Mouse (Mus musculus) ES-Bruce4 (cell line): ENCODE results near the gene Pex26.

ENCODE experiments used
- CTCF ChIP-seq: IDR thresholded peaks from one replicate; pipeline ENCODE4 v1.8.1; 2011; ENCODE audit warnings: low read depth, low read length
- EP300 ChIP-seq: IDR thresholded peaks from 2 replicates; pipeline ENCODE4 v1.6.1; 2011; ENCODE audit warnings: low read depth, low read length; ENCODE audit not compliant: insufficient read depth
- POLR2A ChIP-seq: IDR thresholded peaks from one replicate; pipeline ENCODE4 v1.8.1; 2011; ENCODE audit warnings: low read length; ENCODE audit not compliant: insufficient read depth

GRCm38 (mm10) chr6:121216589-121217255 lies 33.3 kb downstream of the Pex26 start:
- TF ChIP-seq CTCF (no peak), POLR2A (no peak), EP300 (no peak)
